Mouse (Mus musculus) heart, postnatal 36 days (tissue): ENCODE data around the gene Dpep1. TPM values are rescaled to one million over a fixed set of nuclear protein-coding genes. Genes with fewer than 3 reads are reported as not detected.

Experiments used
- DNase-seq, 2 experiments: peaks; one replicate each; pipeline ENCODE4 v3.0.0; 2021 to 2022
- intact Hi-C: fragments of 180-260 bp; cut with DNase I; formaldehyde crosslinking; loops from one replicate; pipeline ENCODE4 v1.15.1; 2025
- total RNA-seq, 2 experiments: library from RNA; stranded (reverse); gene quantifications; 2 replicates each; pipeline ENCODE4 v1.2.3; 2021

Gene Dpep1
- total RNA-seq, 2 experiments from 2014 or later = 32.3 to 53.6 TPM

GRCm38 (mm10) chr8:123244382-123244781, 58.3 kb downstream of the Dpep1 start:
- DNase-seq = no peak
- intact Hi-C loops = no loop called here

DNA sequence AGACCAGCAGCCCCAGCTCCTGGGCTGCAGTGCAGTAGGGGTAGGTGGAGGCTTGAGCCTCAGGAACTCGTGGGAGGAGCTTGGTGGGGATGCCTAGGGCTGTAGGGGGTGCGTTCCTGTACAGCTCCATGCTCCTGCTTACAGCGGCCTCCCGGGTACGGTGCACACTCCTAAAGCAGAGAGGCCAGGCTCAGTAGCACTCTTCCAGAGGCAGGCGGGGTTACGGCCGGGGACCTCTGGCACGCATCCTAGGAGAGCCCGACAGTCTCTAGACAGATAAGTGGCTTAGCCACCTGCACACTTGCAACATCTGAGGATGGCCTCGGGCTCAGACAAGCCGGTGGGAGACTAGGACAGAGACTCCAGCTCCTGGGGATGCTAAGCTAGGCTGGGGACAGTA, 59.5 kb downstream of the Dpep1 start:
- DNase-seq = no peak
- intact Hi-C loops = no loop called here

DNA sequence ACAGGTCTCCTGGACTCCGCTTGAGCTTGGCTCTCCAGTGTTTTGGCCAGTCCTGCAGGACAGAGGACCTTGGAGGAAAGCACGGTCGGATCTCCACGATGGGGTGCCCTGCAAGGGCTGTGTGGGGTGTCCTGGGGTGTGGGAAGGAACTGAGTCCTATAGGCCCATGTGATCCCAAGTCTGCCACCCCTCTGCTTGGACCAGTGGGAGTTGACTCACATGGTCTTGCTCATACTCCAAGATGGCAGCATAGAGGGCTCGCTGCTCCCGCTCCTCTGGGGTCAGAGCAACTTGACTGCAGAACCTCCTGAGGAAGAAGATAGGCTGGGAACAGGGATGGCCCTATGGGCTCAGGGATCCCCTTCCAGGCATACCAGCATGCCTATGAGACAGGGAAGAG, 61.7 kb downstream of the Dpep1 start:
- intact Hi-C loops = no loop called here

GRCm38 (mm10) chr8:123248596-123248995, 62.6 kb downstream of the Dpep1 start:
- no peak for DNase-seq
- intact Hi-C loops = no loop called here

More for the DNA sequence above, 61.7 kb downstream of the Dpep1 start:
- no peak for DNase-seq

- no peak for DNase-seq
- intact Hi-C loops = no loop called here
Measured at GRCm38 (mm10) chr8:123250940-123251339, 64.9 kb downstream of the Dpep1 start.

Other genes starting within 250 kb of the Dpep1 start
- 10 to 100 TPM; 69.0 to 80.5 TPM for gene Ankrd11, start 144.0 kb upstream of the Dpep1 start, total RNA-seq
- 10 to 100 TPM; 79.7 to 87.7 TPM for gene Spg7, start 123.3 kb upstream of the Dpep1 start, total RNA-seq
- gene Rpl13, start 83.9 kb upstream of the Dpep1 start, total RNA-seq = 100 to 1,000 TPM; 409 to 436 TPM
- under 1 TPM; 0.35 to 0.44 TPM for gene Cpne7, start 68.9 kb upstream of the Dpep1 start, total RNA-seq
- under 1 TPM; 0.58 to 0.79 TPM for gene Sult5a1, start 27.9 kb upstream of the Dpep1 start, total RNA-seq
- gene Chmp1a, start 26.5 kb downstream of the Dpep1 start, total RNA-seq = 10 to 100 TPM; 53.9 to 69.1 TPM
- gene Spata33, start 26.6 kb downstream of the Dpep1 start, total RNA-seq = 10 to 100 TPM; 22.5 to 27.2 TPM
- 10 to 100 TPM; 19.6 to 24.0 TPM for gene Cdk10, start 38.6 kb downstream of the Dpep1 start, total RNA-seq
- 1 to 10 TPM; 5.4 to 6.2 TPM for gene Spata2l, start 50.0 kb downstream of the Dpep1 start, total RNA-seq
- gene Zfp276, start 68.0 kb downstream of the Dpep1 start, total RNA-seq = 10 to 100 TPM in 1 of 2 experiments, 1 to 10 TPM in 1; 9.4 to 10.8 TPM
- gene Vps9d1, start 68.1 kb downstream of the Dpep1 start, total RNA-seq = 10 to 100 TPM; 21.8 to 26.5 TPM
- 1 to 10 TPM; 1.7 to 3.4 TPM for gene Fanca, start 132.3 kb downstream of the Dpep1 start, total RNA-seq
- under 1 TPM; 0.11 to 0.14 TPM for gene Spire2, start 146.5 kb downstream of the Dpep1 start, total RNA-seq
- 100 to 1,000 TPM; 121 to 130 TPM for gene Tcf25, start 187.5 kb downstream of the Dpep1 start, total RNA-seq
- gene Mc1r, start 220.9 kb downstream of the Dpep1 start, total RNA-seq = not detected
- under 1 TPM in 1 of 2 experiments, not detected in 1; 0.72 TPM for gene Tubb3, start 225.2 kb downstream of the Dpep1 start, total RNA-seq
- 10 to 100 TPM; 51.6 to 58.1 TPM for gene Def8, start 237.3 kb downstream of the Dpep1 start, total RNA-seq